Mouse (Mus musculus): Measurements from ENCODE around the gene Lmo7.

- TF ChIP-seq EP300 (IDR thresholded peaks at IDR 0.05; ENCODE audit: low read depth) (no peak), CTCF (IDR thresholded peaks at IDR 0.05; ENCODE audit: low read depth) (no peak)
Observed at GRCm38 (mm10) chr14:101748436-101748835, 18.7 kb downstream of the Lmo7 start.
